Mouse (Mus musculus): Measurements from ENCODE around the gene Pde1a. TPM values are rescaled to one million over a fixed set of nuclear protein-coding genes. Genes with fewer than 3 reads are reported as not detected.

The Pde1a gene
- polyA plus RNA-seq, 1 experiment from 2014 or later, result 40.5 TPM

DNA sequence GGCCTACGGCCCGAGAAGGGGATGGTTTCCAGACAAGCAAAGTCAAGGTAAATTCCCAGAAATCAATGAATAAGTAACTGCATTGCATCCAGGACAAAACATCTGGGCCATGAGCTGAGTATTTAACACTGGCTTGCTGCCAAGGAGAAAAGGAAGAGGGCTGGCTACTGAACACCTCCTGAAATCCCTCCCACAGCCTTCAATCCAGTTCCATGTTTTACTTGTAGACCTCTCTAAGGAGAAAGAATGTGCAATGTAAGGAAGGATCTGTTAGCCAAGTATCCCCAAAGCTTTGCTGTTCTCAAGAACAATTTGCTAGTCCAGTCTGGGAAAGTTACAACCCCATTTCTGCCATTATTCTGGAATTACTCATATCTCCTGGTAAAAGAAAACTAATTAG lies 42.4 kb downstream of the Pde1a start:
- no peak overlapping the region for H3K4me2 ChIP-seq
- H3K9ac ChIP-seq, result no peak overlapping the region
- no peak overlapping the region for H3K27ac ChIP-seq (ENCODE audit: poor library complexity, severe bottlenecking)
- no peaks in the 10 kb centered on the region for H3K36me3 ChIP-seq
- no peaks in the 10 kb centered on the region for H3K4me1 ChIP-seq (replicated peaks)
- no peaks in the 10 kb centered on the region for H3K9me3 ChIP-seq (replicated peaks)
- no peaks in the 10 kb centered on the region for H3K27me3 ChIP-seq (replicated peaks)
- WGBS, result 93% methylated on average over 2 of the region's 2 CpGs
- no peak overlapping the region for H3K4me3 ChIP-seq
- ATAC-seq (ENCODE audit: insufficient number of reproducible peaks, low FRiP score), result no peak

DNA sequence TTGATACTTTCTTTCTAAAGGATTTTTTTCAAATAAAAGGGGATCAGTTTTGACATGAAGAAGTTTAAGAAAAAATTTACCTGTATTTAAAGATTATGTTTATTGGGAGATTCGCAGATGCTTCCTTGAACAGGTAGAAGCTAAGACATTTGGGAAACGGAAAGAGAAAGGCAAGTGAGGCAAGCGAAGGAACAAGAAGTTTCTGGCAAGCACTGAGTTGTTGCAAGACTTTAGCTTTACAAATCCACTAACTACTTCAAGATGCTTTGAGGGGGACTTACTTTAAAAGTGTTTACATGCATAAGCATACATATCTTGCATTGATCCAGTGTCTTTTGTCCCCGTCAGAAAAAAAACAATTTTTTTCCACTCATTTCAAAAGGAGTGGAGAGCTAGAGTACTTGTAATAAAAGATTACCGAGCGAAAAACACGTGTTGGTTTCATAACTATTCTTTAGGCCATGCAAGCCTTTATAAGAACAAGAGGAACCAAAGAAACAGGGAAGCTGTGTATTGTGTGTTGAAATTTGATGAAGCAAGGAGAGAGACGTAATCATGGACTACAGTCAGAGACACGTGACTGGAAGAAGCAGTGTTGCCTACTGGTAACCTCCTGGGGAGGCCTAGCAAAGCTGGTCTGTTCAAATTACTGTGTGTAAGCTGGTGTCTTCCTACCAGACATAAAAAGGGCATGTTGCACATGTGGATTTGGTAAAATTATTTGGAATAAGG lies 49.0 kb downstream of the Pde1a start:
- 83% methylated on average over 9 of the region's 9 CpGs for WGBS
- Histone ChIP-seq H3K4me3 (no peak overlapping the region), H3K4me2 (no peak overlapping the region), H3K27me3 (replicated peaks) (no peaks in the 10 kb centered on the region), H3K9me3 (replicated peaks) (no peaks in the 10 kb centered on the region), H3K9ac (no peak overlapping the region), H3K36me3 (no peaks in the 10 kb centered on the region), H3K27ac (ENCODE audit: poor library complexity, severe bottlenecking) (no peak overlapping the region), H3K4me1 (replicated peaks) (no peaks in the 10 kb centered on the region)
- ATAC-seq (ENCODE audit: insufficient number of reproducible peaks, low FRiP score), result no peak

- 61% methylated on average over 4 of the region's 4 CpGs for WGBS
- Histone ChIP-seq H3K4me1 (replicated peaks) (no peaks in the 10 kb centered on the region), H3K27me3 (replicated peaks) (no peaks in the 10 kb centered on the region), H3K36me3 (no peaks in the 10 kb centered on the region), H3K27ac (ENCODE audit: poor library complexity, severe bottlenecking) (no peak overlapping the region), H3K9ac (no peak overlapping the region), H3K4me3 (no peak overlapping the region), H3K4me2 (no peak overlapping the region), H3K9me3 (replicated peaks) (no peaks in the 10 kb centered on the region)
- no peak for ATAC-seq (ENCODE audit: insufficient number of reproducible peaks, low FRiP score)
These were observed 49.6 kb downstream of the Pde1a start for GRCm38 (mm10) chr2:80079618-80080017.

DNA sequence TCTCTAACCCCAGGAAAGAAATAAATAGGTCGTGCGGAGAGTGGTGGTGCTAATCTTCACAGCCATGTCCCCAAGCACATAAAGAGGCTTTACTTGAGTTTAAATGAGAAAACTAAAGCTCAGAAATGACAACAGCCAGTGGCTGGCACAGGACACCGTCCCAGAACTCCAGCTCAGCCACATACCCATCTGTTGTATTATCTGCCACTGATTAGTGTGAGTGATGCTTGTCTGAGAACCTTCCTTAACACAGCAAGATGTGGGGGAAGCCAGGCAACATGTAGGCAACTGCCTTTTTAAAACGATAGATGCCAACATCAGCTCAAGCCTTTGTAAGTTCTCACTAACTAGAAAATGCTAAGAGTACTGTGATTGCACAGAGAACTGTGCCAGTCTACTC lies 52.9 kb downstream of the Pde1a start:
- Histone ChIP-seq H3K27me3 (replicated peaks) (no peaks in the 10 kb centered on the region), H3K27ac (ENCODE audit: poor library complexity, severe bottlenecking) (no peak overlapping the region), H3K9me3 (replicated peaks) (no peaks in the 10 kb centered on the region), H3K36me3 (no peaks in the 10 kb centered on the region), H3K4me3 (no peak overlapping the region), H3K4me2 (no peak overlapping the region), H3K4me1 (replicated peaks) (no peaks in the 10 kb centered on the region), H3K9ac (no peak overlapping the region)
- ATAC-seq (ENCODE audit: insufficient number of reproducible peaks, low FRiP score), result no peak
- 67% methylated on average over 4 of the region's 4 CpGs for WGBS

DNA sequence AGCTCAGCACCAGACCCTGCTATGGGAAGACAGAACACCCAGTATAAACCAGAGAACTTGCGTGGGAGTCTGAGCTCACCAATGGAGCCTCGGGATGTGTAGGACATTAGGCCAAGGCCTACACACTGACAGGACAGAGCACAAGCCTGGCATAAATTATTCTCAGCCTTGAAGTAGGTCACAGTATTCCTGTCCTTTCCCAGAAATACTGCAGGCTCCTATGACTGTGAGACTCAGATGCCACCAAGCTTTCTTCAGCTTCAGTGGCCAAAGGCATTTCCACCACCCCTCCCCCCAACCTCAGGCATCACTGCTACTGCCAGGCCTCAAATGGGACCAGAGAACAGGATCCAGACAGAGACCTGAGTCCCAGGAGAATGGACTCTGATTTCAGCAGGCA lies 54.7 kb downstream of the Pde1a start:
- WGBS, result 81% methylated on average over 2 of the region's 2 CpGs

DNA sequence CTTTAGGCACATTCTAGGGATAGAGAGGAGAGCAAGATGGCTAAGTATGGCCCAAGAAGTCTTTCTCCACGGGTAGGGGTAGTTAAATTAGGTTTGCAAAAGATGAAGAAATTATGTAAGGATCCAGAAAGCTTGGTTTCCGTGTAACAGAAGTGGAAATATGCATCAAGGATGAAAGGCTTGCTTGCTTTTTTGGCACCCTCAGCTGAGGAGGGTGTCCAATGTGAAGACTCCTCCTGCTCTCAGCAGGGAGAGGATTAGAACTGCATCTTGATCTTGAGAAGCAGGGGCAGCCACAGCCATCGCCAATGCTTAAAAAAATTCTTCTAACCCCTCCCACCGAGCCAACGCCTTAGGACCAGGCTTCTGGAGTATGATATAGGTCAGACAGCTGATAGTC lies 55.2 kb downstream of the Pde1a start:
- H3K36me3 ChIP-seq, result no peaks in the 10 kb centered on the region
- no peak overlapping the region for H3K4me3 ChIP-seq
- H3K4me1 ChIP-seq (replicated peaks), result no peaks in the 10 kb centered on the region
- H3K27ac ChIP-seq (ENCODE audit: poor library complexity, severe bottlenecking), result no peak overlapping the region
- H3K9ac ChIP-seq, result no peak overlapping the region
- no peak for ATAC-seq (ENCODE audit: insufficient number of reproducible peaks, low FRiP score)
- WGBS, result 48% methylated on average over 5 of the region's 5 CpGs
- no peaks in the 10 kb centered on the region for H3K27me3 ChIP-seq (replicated peaks)
- H3K4me2 ChIP-seq, result no peak overlapping the region
- no peaks in the 10 kb centered on the region for H3K9me3 ChIP-seq (replicated peaks)

More for the DNA sequence above, 54.7 kb downstream of the Pde1a start:
- H3K9me3 ChIP-seq (replicated peaks), result no peaks in the 10 kb centered on the region
- H3K4me3 ChIP-seq, result no peak overlapping the region
- no peak overlapping the region for H3K27ac ChIP-seq (ENCODE audit: poor library complexity, severe bottlenecking)
- H3K27me3 ChIP-seq (replicated peaks), result no peaks in the 10 kb centered on the region
- no peaks in the 10 kb centered on the region for H3K4me1 ChIP-seq (replicated peaks)
- no peak overlapping the region for H3K4me2 ChIP-seq
- no peaks in the 10 kb centered on the region for H3K36me3 ChIP-seq
- no peak overlapping the region for H3K9ac ChIP-seq
- no peak for ATAC-seq (ENCODE audit: insufficient number of reproducible peaks, low FRiP score)

DNA sequence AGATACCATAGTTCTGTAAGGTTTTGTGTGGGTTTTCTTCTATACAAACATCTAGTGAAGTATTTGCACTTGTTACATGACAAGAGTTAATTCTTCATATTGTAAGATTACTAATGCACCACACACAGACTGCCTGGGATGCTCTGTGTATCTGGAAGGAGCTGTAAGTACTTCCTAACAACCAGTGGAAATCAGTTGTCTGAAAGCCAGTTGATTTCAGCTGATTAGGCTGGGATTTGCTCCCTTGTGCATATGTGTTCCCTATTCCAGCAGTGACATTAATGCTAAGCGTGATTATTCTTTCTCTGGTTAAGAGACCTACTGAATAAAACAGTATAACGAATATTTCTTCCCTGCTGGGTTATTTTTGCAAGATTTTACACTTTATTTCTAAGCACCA lies 55.8 kb downstream of the Pde1a start:
- H3K27ac ChIP-seq (ENCODE audit: poor library complexity, severe bottlenecking), result no peak overlapping the region

GRCm38 (mm10) chr2:80069745-80070144 lies 59.5 kb downstream of the Pde1a start:
- peaks cover 4% of the 10 kb centered on the region; the same call in 1 of the 2 replicates for H3K4me1 ChIP-seq (replicated peaks)
- WGBS, result 60% methylated on average over 3 of the region's 3 CpGs
- H3K36me3 ChIP-seq, result no peaks in the 10 kb centered on the region
- no peak for ATAC-seq (ENCODE audit: insufficient number of reproducible peaks, low FRiP score)
- H3K27ac ChIP-seq (ENCODE audit: poor library complexity, severe bottlenecking), result no peak overlapping the region
- H3K4me2 ChIP-seq, result no peak overlapping the region
- H3K9ac ChIP-seq, result no peak overlapping the region
- no peaks in the 10 kb centered on the region for H3K9me3 ChIP-seq (replicated peaks)
- no peaks in the 10 kb centered on the region for H3K27me3 ChIP-seq (replicated peaks)
- H3K4me3 ChIP-seq, result no peak overlapping the region

More for the DNA sequence above, 55.8 kb downstream of the Pde1a start:
- H3K4me2 ChIP-seq, result no peak overlapping the region
- WGBS, result 82% methylated on average over 2 of the region's 2 CpGs
- no peaks in the 10 kb centered on the region for H3K9me3 ChIP-seq (replicated peaks)
- no peaks in the 10 kb centered on the region for H3K4me1 ChIP-seq (replicated peaks)
- no peak overlapping the region for H3K4me3 ChIP-seq
- no peaks in the 10 kb centered on the region for H3K36me3 ChIP-seq
- ATAC-seq (ENCODE audit: insufficient number of reproducible peaks, low FRiP score), result no peak
- no peaks in the 10 kb centered on the region for H3K27me3 ChIP-seq (replicated peaks)
- no peak overlapping the region for H3K9ac ChIP-seq

DNA sequence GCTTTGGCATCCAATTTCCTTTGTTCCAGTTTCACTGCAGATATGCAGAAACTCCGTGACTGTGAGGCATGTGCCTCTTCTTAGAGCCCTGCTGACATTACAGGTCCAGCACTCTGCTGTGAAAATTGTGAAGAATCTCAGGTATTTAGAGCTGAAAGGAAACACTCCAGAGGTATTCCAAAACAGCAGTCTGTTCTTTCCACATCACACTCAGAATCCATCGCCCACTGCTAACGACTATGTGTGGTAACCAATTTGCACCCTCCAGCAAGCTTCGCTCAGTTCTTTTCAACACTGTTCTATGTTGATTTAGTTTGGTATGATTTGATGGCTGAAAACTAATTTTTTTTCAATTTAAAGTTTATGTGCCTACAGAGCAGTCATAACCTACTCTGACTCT lies 62.8 kb downstream of the Pde1a start:
- ATAC-seq (ENCODE audit: insufficient number of reproducible peaks, low FRiP score), result no peak
- H3K9me3 ChIP-seq (replicated peaks), result no peaks in the 10 kb centered on the region

DNA sequence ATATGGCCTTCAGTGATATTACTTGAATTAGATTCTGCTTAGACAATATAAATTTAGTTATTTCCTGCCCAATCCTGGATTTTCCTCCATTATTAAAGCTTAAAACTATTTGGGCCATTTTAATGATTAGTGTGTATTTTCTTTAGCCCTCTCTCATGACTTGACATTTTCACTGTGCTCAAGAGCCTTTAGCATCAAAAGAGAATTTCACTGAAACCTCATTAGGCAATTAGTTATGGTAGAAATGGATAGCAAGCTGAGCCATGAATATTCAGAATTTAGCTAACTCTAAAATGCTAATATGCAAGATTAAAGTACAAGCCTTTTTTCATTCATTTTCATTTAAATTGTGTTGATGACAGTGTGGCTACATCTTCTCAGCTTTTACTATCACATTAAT lies 73.2 kb downstream of the Pde1a start:
- Histone ChIP-seq H3K4me3 (no peak overlapping the region), H3K9me3 (replicated peaks) (no peaks in the 10 kb centered on the region), H3K27ac (ENCODE audit: poor library complexity, severe bottlenecking) (no peak overlapping the region), H3K36me3 (no peaks in the 10 kb centered on the region), H3K4me1 (replicated peaks) (no peaks in the 10 kb centered on the region), H3K27me3 (replicated peaks) (no peaks in the 10 kb centered on the region), H3K9ac (no peak overlapping the region), H3K4me2 (no peak overlapping the region)
- no peak for ATAC-seq (ENCODE audit: insufficient number of reproducible peaks, low FRiP score)

More for the DNA sequence above, 62.8 kb downstream of the Pde1a start:
- peaks cover 4% of the 10 kb centered on the region; the same call in 1 of the 2 replicates for H3K4me1 ChIP-seq (replicated peaks)
- H3K27me3 ChIP-seq (replicated peaks), result no peaks in the 10 kb centered on the region
- no peaks in the 10 kb centered on the region for H3K36me3 ChIP-seq
- 53% methylated on average over 4 of the region's 4 CpGs for WGBS
- no peak overlapping the region for H3K4me2 ChIP-seq
- H3K9ac ChIP-seq, result no peak overlapping the region
- H3K27ac ChIP-seq (ENCODE audit: poor library complexity, severe bottlenecking), result no peak overlapping the region
- no peak overlapping the region for H3K4me3 ChIP-seq

GRCm38 (mm10) chr2:80054042-80054441 lies 75.2 kb downstream of the Pde1a start:
- Histone ChIP-seq H3K9ac (no peak overlapping the region), H3K4me1 (replicated peaks) (no peaks in the 10 kb centered on the region), H3K9me3 (replicated peaks) (no peaks in the 10 kb centered on the region), H3K27ac (ENCODE audit: poor library complexity, severe bottlenecking) (no peak overlapping the region), H3K4me2 (no peak overlapping the region), H3K4me3 (no peak overlapping the region), H3K36me3 (no peaks in the 10 kb centered on the region), H3K27me3 (replicated peaks) (no peaks in the 10 kb centered on the region)
- ATAC-seq (ENCODE audit: insufficient number of reproducible peaks, low FRiP score), result peak; percentile 25; the same call in 1 of the 2 replicates
- WGBS, result 50% methylated on average over 3 of the region's 3 CpGs

Measured in heart, embryonic 12.5 days (tissue).